Mouse (Mus musculus): ENCODE results near the gene Ppme1. TPM values are rescaled to one million over a fixed set of nuclear protein-coding genes. Genes with fewer than 3 reads are reported as not detected.

Gene Ppme1
- 19.5 and 23.6 TPM in 2 replicates for polyA plus RNA-seq (2011; ENCODE audit: insufficient read depth, insufficient read length, low replicate concordance, missing spikeins)

DNA sequence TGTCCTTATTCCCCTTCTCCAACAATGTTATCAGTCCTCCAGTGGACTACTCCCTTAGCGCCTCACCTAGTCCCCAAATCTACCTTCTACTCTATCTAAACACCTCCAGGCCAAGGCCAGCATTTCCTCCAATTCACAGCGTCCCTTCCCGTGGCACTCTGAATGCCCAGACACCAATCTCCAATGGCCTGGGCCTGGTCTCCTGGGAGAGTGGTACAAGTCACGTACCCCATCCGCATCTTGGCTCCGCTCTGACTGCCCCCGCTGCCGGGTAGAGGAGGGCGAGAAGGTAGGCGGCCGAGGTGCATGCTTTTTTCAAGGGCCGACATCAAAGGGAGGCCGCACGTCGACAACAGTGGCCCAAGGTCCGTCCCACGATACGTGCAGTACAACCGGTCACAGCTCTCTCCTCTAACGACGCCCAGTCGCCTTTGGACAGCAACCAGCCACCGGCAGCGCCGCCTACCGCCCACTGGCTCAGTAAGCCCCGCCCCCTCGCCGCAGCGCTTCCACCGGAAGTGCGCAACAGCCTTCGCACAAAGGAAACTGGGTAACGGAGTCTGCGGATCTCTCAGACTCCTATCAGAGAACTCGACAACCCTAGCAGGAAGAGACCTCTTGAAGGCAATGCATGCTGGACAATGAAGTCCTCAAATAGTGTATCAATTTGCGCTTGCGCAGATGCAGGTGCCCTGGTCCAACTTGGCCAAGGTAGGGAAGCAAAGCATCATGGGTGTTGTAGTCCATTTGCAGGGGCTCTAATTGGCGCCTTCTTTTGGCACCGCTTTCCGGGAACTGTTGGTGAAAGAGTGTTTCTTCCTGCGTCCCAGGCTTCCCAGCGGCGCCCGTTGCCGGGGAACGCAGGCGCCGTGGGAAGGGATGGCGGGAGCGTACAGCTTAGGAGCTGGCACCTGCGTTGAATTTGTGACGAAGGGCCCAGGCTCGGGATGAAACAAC lies at the start of gene Ppme1, which contains the start of gene C2cd3:
Gene Ppme1, minus strand, starts transcription at position 813 of the 957 bp plus-strand sequence.
Gene C2cd3, plus strand, starts transcription at position 739 of the 957 bp plus-strand sequence.
- Histone ChIP-seq H3K27ac (ENCODE audit: control insufficient read depth, insufficient read depth, low read depth, low read length, poor library complexity) (peak within 1 kb of the TSS; percentile 73), H3K4me1 (ENCODE audit: control insufficient read depth, insufficient read depth, low read length) (no peaks in the 10 kb centered on the region; the same call in 1 of the 2 replicates), H3K4me3 (replicated peaks; ENCODE audit: control insufficient read depth, low read depth, low read length) (peak within 1 kb of the TSS; percentile 86)
- under 1% methylated on average over 54 of the region's 54 CpGs for WGBS
- peak; percentile 97 for TF ChIP-seq POLR2A (IDR thresholded peaks at IDR 0.05; ENCODE audit: borderline replicate concordance, control insufficient read depth, low read depth, low read length)
- peak; percentile 45; the same call in 1 of the 2 replicates for TF ChIP-seq CTCF (IDR thresholded peaks at IDR 0.05; ENCODE audit: control insufficient read depth, insufficient read depth, low read length)

DNA sequence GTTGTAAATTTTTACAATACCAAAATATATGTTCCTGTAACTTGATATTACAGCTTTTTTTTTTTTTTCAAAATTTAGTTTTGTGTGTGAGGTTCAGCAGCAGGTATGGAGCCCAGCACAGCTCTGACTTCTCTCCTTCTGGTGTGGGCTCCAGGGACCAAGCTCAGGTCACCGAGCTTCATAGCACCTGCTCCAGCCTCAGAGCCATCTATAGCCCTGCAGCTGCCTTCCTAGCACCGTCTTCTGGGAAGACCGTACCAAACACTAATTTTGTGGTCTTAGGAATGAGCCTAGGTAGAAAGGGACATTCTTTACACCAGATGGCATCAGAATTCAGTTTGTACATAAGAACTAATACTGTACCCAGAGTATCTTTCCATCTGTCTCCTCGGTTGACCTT lies 36.6 kb upstream of the Ppme1 start:
- no peak for TF ChIP-seq POLR2A (IDR thresholded peaks at IDR 0.05; ENCODE audit: borderline replicate concordance, control insufficient read depth, low read depth, low read length)
- no peak for TF ChIP-seq CTCF (IDR thresholded peaks at IDR 0.05; ENCODE audit: control insufficient read depth, insufficient read depth, low read length)
- Histone ChIP-seq H3K4me3 (replicated peaks; ENCODE audit: control insufficient read depth, low read depth, low read length) (no peak overlapping the region), H3K4me1 (ENCODE audit: control insufficient read depth, insufficient read depth, low read length) (no peaks in the 10 kb centered on the region), H3K27ac (ENCODE audit: control insufficient read depth, insufficient read depth, low read depth, low read length, poor library complexity) (no peak overlapping the region)
- 90% methylated on average over 4 of the region's 4 CpGs for WGBS

DNA sequence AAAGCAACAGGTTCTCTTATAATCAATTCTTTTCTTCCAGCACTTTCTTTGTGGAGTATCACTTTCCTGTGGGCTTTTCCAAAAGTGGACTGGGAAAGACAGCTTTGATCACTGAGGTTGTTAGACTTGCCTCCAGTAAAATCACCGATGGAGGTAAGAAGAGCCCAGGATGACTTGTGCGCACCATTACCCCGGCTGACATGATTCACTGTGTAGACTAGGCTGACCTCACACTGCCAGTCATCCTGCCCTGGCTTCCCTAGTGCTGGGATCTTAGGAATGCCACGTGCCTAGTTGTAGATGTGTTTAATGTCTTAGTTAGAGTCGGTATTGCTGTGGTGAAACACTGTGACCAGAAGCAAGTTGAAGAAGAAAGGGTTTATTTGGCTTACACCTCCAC lies 35.6 kb upstream of the Ppme1 start:
- H3K4me3 ChIP-seq (replicated peaks; ENCODE audit: control insufficient read depth, low read depth, low read length) = no peak overlapping the region
- WGBS = 93% methylated on average over 5 of the region's 5 CpGs
- TF ChIP-seq POLR2A (IDR thresholded peaks at IDR 0.05; ENCODE audit: borderline replicate concordance, control insufficient read depth, low read depth, low read length) (no peak), CTCF (IDR thresholded peaks at IDR 0.05; ENCODE audit: control insufficient read depth, insufficient read depth, low read length) (no peak)
- H3K27ac ChIP-seq (ENCODE audit: control insufficient read depth, insufficient read depth, low read depth, low read length, poor library complexity) = no peak overlapping the region
- no peaks in the 10 kb centered on the region for H3K4me1 ChIP-seq (ENCODE audit: control insufficient read depth, insufficient read depth, low read length)

DNA sequence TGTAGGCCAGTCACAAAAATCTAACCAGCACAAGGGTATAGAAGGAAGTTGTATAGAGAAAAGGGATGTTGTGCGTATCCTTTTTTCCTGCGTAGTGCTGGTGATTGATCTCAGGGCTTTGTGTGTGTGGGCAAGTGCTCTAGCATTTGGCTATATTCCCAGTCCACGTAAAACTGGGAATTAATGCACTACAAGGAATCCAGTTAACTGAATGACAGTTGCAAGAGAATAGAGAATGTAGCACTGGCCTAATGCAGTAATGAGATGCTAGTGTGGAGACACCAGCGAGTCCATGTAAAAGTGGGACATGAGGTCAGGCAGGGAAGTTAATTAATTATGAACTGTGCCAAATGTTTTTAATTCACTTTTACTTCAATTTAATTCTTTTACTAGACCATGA lies 30.6 kb upstream of the Ppme1 start:
- Histone ChIP-seq H3K4me3 (replicated peaks; ENCODE audit: control insufficient read depth, low read depth, low read length) (no peak overlapping the region), H3K27ac (ENCODE audit: control insufficient read depth, insufficient read depth, low read depth, low read length, poor library complexity) (no peak overlapping the region), H3K4me1 (ENCODE audit: control insufficient read depth, insufficient read depth, low read length) (no peaks in the 10 kb centered on the region)
- 91% methylated on average over 4 of the region's 4 CpGs for WGBS
- no peak for TF ChIP-seq CTCF (IDR thresholded peaks at IDR 0.05; ENCODE audit: control insufficient read depth, insufficient read depth, low read length)
- no peak for TF ChIP-seq POLR2A (IDR thresholded peaks at IDR 0.05; ENCODE audit: borderline replicate concordance, control insufficient read depth, low read depth, low read length)

DNA sequence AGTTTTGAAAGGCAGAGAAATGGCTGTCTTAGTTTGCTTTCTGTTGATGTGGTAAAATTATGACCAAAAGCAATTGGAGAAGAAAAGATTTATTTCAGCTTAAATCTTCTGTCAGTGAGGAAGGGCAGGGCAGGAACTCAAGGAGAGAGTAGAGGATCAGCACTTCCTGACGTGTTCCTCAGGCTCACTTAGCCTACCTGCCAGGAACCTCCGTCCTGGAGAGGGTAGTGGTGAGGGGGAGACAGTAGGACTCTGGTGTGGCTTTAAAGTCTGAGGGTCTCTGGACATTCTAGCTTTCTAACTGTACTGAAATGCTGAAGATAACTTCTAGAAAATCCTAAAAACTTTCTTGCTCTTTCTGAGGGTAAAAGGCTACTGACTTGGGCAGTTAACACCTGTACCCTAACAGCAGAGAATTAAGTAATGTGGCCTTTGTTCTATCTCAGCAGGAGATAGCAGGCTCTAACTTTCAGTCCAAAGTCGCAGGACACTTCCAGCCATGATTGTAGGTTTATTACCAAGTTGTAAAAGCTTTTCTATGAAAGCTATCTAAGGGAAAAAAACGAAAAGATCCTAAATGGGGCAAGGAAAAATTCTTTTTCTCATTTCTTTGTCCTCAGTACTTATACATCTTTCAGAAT lies 28.9 kb upstream of the Ppme1 start:
- Histone ChIP-seq H3K4me1 (ENCODE audit: control insufficient read depth, insufficient read depth, low read length) (no peaks in the 10 kb centered on the region), H3K4me3 (replicated peaks; ENCODE audit: control insufficient read depth, low read depth, low read length) (no peak overlapping the region), H3K27ac (ENCODE audit: control insufficient read depth, insufficient read depth, low read depth, low read length, poor library complexity) (no peak overlapping the region)
- 82% methylated on average over 4 of the region's 4 CpGs for WGBS
- TF ChIP-seq CTCF (IDR thresholded peaks at IDR 0.05; ENCODE audit: control insufficient read depth, insufficient read depth, low read length) (no peak), POLR2A (IDR thresholded peaks at IDR 0.05; ENCODE audit: borderline replicate concordance, control insufficient read depth, low read depth, low read length) (no peak)

DNA sequence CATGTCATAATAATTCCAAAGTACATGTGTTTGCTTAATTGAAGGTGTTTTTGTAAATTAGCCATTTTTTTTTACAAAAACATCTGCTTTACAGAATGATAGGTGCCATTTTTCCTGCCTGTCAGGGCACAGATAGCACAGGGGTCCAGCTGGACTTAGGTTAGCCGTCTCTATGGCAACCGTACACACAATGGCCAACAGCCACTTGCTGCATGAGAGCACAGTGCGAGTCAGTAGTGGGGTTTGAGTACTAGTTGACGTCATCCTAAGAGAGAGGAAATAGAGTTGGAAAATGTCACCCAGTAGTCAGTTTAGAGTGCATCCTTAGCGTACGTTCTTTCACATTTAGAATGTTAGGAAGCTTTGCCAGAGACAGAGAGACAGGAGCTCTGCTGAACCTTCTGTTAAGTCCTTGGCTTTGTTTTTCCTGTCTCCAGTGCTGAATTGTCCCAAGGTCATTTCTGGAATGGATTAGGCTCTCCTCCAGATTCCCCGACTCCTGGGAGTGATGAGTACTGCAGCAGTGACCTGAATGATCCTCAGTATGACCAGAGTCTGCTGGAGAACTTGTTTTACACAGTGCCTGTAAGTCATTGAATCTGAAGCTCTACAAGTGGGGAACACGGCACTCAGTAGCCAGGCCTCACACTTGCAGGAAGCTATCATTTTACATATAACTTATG lies 27.3 kb upstream of the Ppme1 start:
- TF ChIP-seq POLR2A (IDR thresholded peaks at IDR 0.05; ENCODE audit: borderline replicate concordance, control insufficient read depth, low read depth, low read length) (no peak), CTCF (IDR thresholded peaks at IDR 0.05; ENCODE audit: control insufficient read depth, insufficient read depth, low read length) (no peak)
- H3K4me1 ChIP-seq (ENCODE audit: control insufficient read depth, insufficient read depth, low read length) = no peaks in the 10 kb centered on the region
- no peak overlapping the region for H3K4me3 ChIP-seq (replicated peaks; ENCODE audit: control insufficient read depth, low read depth, low read length)
- WGBS = 89% methylated on average over 8 of the region's 8 CpGs
- H3K27ac ChIP-seq (ENCODE audit: control insufficient read depth, insufficient read depth, low read depth, low read length, poor library complexity) = no peak overlapping the region

DNA sequence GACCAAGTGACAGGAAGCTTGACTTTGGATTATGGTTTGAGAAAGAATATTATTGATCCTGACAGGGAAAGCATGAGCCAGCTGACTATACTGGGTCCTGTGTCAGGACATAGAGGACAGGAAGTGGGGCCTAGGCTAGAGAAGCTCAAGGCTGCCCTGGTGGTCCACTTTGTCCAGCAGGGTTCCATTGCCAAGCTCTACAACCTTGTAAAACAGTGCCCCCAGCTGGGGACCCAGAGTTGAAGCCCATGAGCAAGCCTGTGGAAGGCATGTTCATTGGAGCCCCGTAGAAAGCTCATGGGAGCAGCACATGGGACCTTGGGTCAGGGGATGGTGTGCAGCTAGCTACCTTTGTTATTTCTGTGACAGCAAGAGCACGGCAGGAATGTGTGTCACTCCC lies 20.2 kb upstream of the Ppme1 start:
- 88% methylated on average over 2 of the region's 2 CpGs for WGBS
- Histone ChIP-seq H3K27ac (ENCODE audit: control insufficient read depth, insufficient read depth, low read depth, low read length, poor library complexity) (no peak overlapping the region), H3K4me3 (replicated peaks; ENCODE audit: control insufficient read depth, low read depth, low read length) (no peak overlapping the region), H3K4me1 (ENCODE audit: control insufficient read depth, insufficient read depth, low read length) (no peaks in the 10 kb centered on the region)
- TF ChIP-seq POLR2A (IDR thresholded peaks at IDR 0.05; ENCODE audit: borderline replicate concordance, control insufficient read depth, low read depth, low read length) = no peak

DNA sequence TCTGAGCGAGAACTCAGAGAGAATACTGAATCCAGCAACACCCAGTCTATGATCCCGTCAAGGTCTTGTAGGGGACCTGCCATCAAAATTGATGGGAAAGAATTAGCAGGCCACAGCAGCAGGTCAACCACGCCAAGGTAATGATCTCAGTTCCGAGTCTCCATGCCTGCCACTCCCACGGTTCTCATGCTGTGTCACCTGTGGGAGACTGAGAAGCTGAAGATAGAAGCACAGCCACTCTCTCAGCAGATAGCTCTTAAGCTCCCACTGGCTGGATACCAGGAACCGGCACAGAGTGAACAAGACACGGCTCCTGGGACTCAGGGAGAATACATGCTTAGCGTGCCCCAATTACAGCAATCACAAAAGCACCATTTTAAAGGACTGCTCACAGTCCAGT lies 18.1 kb upstream of the Ppme1 start:
- H3K4me3 ChIP-seq (replicated peaks; ENCODE audit: control insufficient read depth, low read depth, low read length) = no peak overlapping the region
- H3K4me1 ChIP-seq (ENCODE audit: control insufficient read depth, insufficient read depth, low read length) = no peaks in the 10 kb centered on the region
- 91% methylated on average over 8 of the region's 8 CpGs for WGBS
- H3K27ac ChIP-seq (ENCODE audit: control insufficient read depth, insufficient read depth, low read depth, low read length, poor library complexity) = no peak overlapping the region
- TF ChIP-seq POLR2A (IDR thresholded peaks at IDR 0.05; ENCODE audit: borderline replicate concordance, control insufficient read depth, low read depth, low read length) (no peak), CTCF (IDR thresholded peaks at IDR 0.05; ENCODE audit: control insufficient read depth, insufficient read depth, low read length) (no peak)

Measured in bone marrow, adult 2 months (tissue).